Mouse (Mus musculus): Measurements from ENCODE around the gene Kpna4.

- TF ChIP-seq CTCF (conservative IDR thresholded peaks at IDR 0.05; ENCODE audit: low read length) (no peak), POU5F1 (IDR thresholded peaks at IDR 0.05; ENCODE audit: borderline replicate concordance, low read length) (no peak), NANOG (IDR thresholded peaks at IDR 0.05; ENCODE audit: borderline replicate concordance, low read length) (no peak)
Measured at GRCm38 (mm10) chr3:69114760-69115159, 12.2 kb downstream of the Kpna4 start.

Data from E14TG2a.4 (cell line).